In the genomic region with DNA sequence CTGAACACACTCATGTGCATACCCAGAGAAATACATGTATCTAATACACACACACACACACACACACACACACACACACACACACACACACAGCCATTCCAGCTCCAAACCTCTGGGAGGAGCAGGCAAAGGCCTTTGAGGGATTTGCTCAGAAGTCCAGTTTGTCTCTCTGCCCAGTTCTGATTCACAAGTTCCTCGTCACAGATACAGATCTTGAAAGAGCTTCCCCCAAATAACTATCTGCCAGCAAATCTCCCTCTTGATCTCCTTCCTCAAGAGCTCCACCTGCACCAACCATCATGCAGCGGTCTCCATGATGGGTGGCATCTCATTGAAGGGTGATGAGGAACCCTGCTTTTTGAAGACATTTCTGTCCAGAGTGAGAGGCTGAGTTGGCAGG, we compare ENCODE assay signal across 25 mouse cellular contexts. TPM values are rescaled to one million over a fixed set of nuclear protein-coding genes. Genes with fewer than 3 reads are reported as not detected.
DNase-seq lines count a peak whose midpoint lies in the region; ATAC-seq lines count a peak whose summit lies in the region.
"Had no signal": no experiment of that assay in that cellular context is flagged by ENCODE, and none has a peak within 500 bp of the region (broad histone marks: within the 10 kb centered on the region; RNA-seq: fewer than 3 reads in every experiment).

No protein-coding gene starts in this region.

- peaks cover 25% of the 10 kb centered on the region for H3K4me1 ChIP-seq in forebrain, embryonic 15.5 days
- H3K4me1 ChIP-seq: forebrain, embryonic 10.5 days; liver, embryonic 15.5 days had no signal

- no peaks in the 10 kb centered on the region for H3K36me3 ChIP-seq in forebrain, embryonic 15.5 days
- H3K36me3 ChIP-seq: embryonic facial prominence, embryonic 13.5 days; forebrain, embryonic 10.5 days; limb, embryonic 12.5 days; liver, embryonic 15.5 days had no signal

- H3K4me3 ChIP-seq in forebrain, embryonic 15.5 days: no peak overlapping the region
- H3K4me3 ChIP-seq: embryonic facial prominence, embryonic 13.5 days; forebrain, embryonic 10.5 days; limb, embryonic 12.5 days; liver, embryonic 15.5 days; megakaryocyte, embryonic 14.5 days had no signal

- no peak for ATAC-seq in forebrain, embryonic 15.5 days (replicated peaks)

- DNase-seq in adrenal gland, postnatal 10 days: peak; percentile 38
- DNase-seq in adrenal gland, adult 8-10 months: no peak
- DNase-seq in heart, postnatal 10 days: peak; percentile 18 to 23
- DNase-seq in heart, adult 11 months: no peak
- DNase-seq in 3134 (ENCODE audit: extremely low read depth, insufficient read length, low spot score): peak; percentile 65
- DNase-seq in brain, adult 2 months (ENCODE audit: low read depth, low spot score): peak; percentile 16
- DNase-seq in layer of hippocampus, adult 9-10 months (ENCODE audit: low spot score): no peak
- DNase-seq: B cell, adult 2 months; cerebellum, adult 9-10 months; kidney, adult 9 months; kidney, postnatal 36 days; layer of hippocampus, adult 9-11 months; midbrain, embryonic 14.5 days; spleen, adult 18-20 months had no signal

- no peak overlapping the region for H3K9ac ChIP-seq in forebrain, embryonic 15.5 days (replicated peaks)
- H3K9ac ChIP-seq: embryonic facial prominence, embryonic 13.5 days; hindbrain, embryonic 14.5 days; limb, embryonic 12.5 days; liver, embryonic 15.5 days had no signal

- H3K9me3 ChIP-seq in forebrain, embryonic 15.5 days: no peaks in the 10 kb centered on the region
- H3K9me3 ChIP-seq: embryonic facial prominence, embryonic 13.5 days; forebrain, embryonic 10.5 days; limb, embryonic 12.5 days; liver, embryonic 15.5 days had no signal

- 68% methylated on average over 2 of the region's 2 CpGs for WGBS in forebrain, embryonic 15.5 days

- no peak overlapping the region for H3K27ac ChIP-seq in forebrain, embryonic 15.5 days (replicated peaks)
- H3K27ac ChIP-seq: embryonic facial prominence, embryonic 13.5 days; forebrain, embryonic 10.5 days; hindbrain, embryonic 14.5 days; limb, embryonic 12.5 days; liver, embryonic 15.5 days had no signal

- intact Hi-C loops in heart, postnatal 10 days (cut with DNase I): no loop called here

- H3K4me2 ChIP-seq in forebrain, embryonic 15.5 days (replicated peaks): no peak overlapping the region
- H3K4me2 ChIP-seq: embryonic facial prominence, embryonic 13.5 days; heart, embryonic 11.5 days; hindbrain, embryonic 14.5 days; limb, embryonic 12.5 days; liver, embryonic 15.5 days had no signal

- H3K27me3 ChIP-seq in forebrain, embryonic 15.5 days: no peaks in the 10 kb centered on the region
- H3K27me3 ChIP-seq: embryonic facial prominence, embryonic 13.5 days; limb, embryonic 12.5 days; liver, embryonic 15.5 days had no signal

RNA-seq across cellular contexts. Expression of gene Tsku, which starts 29.4 kb away (rescaled TPM):
- 1 to 10 TPM; 7.0 to 7.2 TPM for total RNA-seq in adrenal gland, postnatal 10 days (2021)
- 10 to 100 TPM; 18.2 to 42.9 (median 31.6) TPM for total RNA-seq in adrenal gland, adult 8-10 months (2022)
- 1 to 10 TPM; 6.5 TPM for total RNA-seq in heart, postnatal 10 days (2021)
- 7.9 and 8.6 TPM in 2 replicates for polyA plus RNA-seq in forebrain, embryonic 15.5 days (2015; fragmentation: Nextera tagmentation; extraction: Ambion mirVana)

RNA-seq across cellular contexts. Expression of gene Gucy2d, which starts 49.7 kb away (rescaled TPM):
- under 1 TPM in 1 of 2 experiments, not detected in 1; 0.09 TPM for total RNA-seq in adrenal gland, postnatal 10 days (2021)
- not detected for total RNA-seq in adrenal gland, adult 8-10 months (2022)
- under 1 TPM; 0.12 to 0.41 TPM for total RNA-seq in heart, postnatal 10 days (2021)
- not detected in 2 replicates for polyA plus RNA-seq in forebrain, embryonic 15.5 days (2015; fragmentation: Nextera tagmentation; extraction: Ambion mirVana)
- polyA plus RNA-seq: cortical plate, adult 2 months; embryonic facial prominence, embryonic 13.5 days; forebrain, embryonic 10.5 days; intestine, embryonic 14.5 days; liver, embryonic 15.5 days; midbrain, embryonic 14.5 days; stomach, embryonic 14.5 days had no signal

Comparison
In these comparisons a context has a peak if more than half of its experiments do, and no peak if none do; other contexts are left out.
1. DNase-seq: peak in adrenal gland, postnatal 10 days (single experiment), heart, postnatal 10 days (2 of 2), 3134 (single experiment) and brain, adult 2 months (single experiment); none in adrenal gland, adult 8-10 months (single experiment), heart, adult 11 months (single experiment) and layer of hippocampus, adult 9-10 months (single experiment).